Mouse (Mus musculus): ENCODE data around the gene Pde4d. TPM values are rescaled to one million over a fixed set of nuclear protein-coding genes. Genes with fewer than 3 reads are reported as not detected.

Gene Pde4d
- polyA plus RNA-seq, 1 experiment from 2014 or later: 17.7 TPM

GRCm38 (mm10) chr13:109592192-109592797 lies 1142.5 kb downstream of the Pde4d start:
- Histone ChIP-seq H3K9ac (no peak overlapping the region), H3K36me3 (no peaks in the 10 kb centered on the region), H3K4me2 (no peak overlapping the region), H3K4me1 (no peaks in the 10 kb centered on the region), H3K27ac (no peak overlapping the region), H3K27me3 (no peaks in the 10 kb centered on the region), H3K9me3 (no peaks in the 10 kb centered on the region), H3K4me3 (no peak overlapping the region)
- 77% methylated on average over 8 of the region's 8 CpGs for WGBS
- ATAC-seq (ENCODE audit: insufficient number of reproducible peaks, low FRiP score, low TSS enrichment, low read depth): no peak

GRCm38 (mm10) chr13:109599711-109600110 lies 1150.0 kb downstream of the Pde4d start:
- Histone ChIP-seq H3K27me3 (no peaks in the 10 kb centered on the region), H3K4me2 (no peak overlapping the region), H3K36me3 (no peaks in the 10 kb centered on the region), H3K4me3 (no peak overlapping the region), H3K9ac (no peak overlapping the region), H3K4me1 (no peaks in the 10 kb centered on the region), H3K9me3 (no peaks in the 10 kb centered on the region), H3K27ac (no peak overlapping the region)
- 77% methylated on average over 4 of the region's 4 CpGs for WGBS
- ATAC-seq (ENCODE audit: insufficient number of reproducible peaks, low FRiP score, low TSS enrichment, low read depth): no peak

DNA sequence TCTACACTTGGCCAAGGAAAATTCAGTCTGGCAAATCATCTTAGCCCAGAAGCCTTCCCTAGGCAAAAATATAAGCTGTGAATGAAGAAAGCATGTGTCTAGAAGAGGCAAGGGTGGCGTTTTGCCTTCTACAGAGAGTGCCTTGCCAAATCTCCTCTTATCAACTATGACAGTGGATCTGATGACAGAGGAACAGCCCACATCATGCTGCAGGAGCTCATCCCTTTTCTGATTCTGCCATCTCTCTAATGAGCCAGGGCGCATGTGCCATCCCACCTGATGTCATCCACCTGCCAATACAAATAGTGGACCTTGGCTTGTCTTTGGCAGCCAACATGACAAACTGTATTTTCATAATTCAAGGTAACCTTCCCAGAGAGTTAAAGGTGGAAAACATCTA lies 1154.3 kb downstream of the Pde4d start:
- Histone ChIP-seq H3K27me3 (no peaks in the 10 kb centered on the region), H3K9me3 (no peaks in the 10 kb centered on the region), H3K36me3 (no peaks in the 10 kb centered on the region), H3K9ac (no peak overlapping the region), H3K4me2 (no peak overlapping the region), H3K4me1 (no peaks in the 10 kb centered on the region), H3K4me3 (no peak overlapping the region), H3K27ac (no peak overlapping the region)
- WGBS: 83% methylated on average over 2 of the region's 2 CpGs
- no peak for ATAC-seq (ENCODE audit: insufficient number of reproducible peaks, low FRiP score, low TSS enrichment, low read depth)

- WGBS: 69% methylated on average over 1 of the region's 1 CpGs
- no peak for ATAC-seq (ENCODE audit: insufficient number of reproducible peaks, low FRiP score, low TSS enrichment, low read depth)
- H3K36me3 ChIP-seq: no peaks in the 10 kb centered on the region
- H3K4me3 ChIP-seq: no peak overlapping the region
- no peak overlapping the region for H3K27ac ChIP-seq
- H3K27me3 ChIP-seq: no peaks in the 10 kb centered on the region
- H3K9ac ChIP-seq: no peak overlapping the region
- H3K4me2 ChIP-seq: no peak overlapping the region
- H3K4me1 ChIP-seq: no peaks in the 10 kb centered on the region
- no peaks in the 10 kb centered on the region for H3K9me3 ChIP-seq
Observed at GRCm38 (mm10) chr13:109605140-109605539, 1155.4 kb downstream of the Pde4d start.

- H3K36me3 ChIP-seq: no peaks in the 10 kb centered on the region
- H3K4me1 ChIP-seq: 0 out of 2 replicates have a peak, but pooled peaks cover 7% of the 10 kb centered on the region
- no peak overlapping the region for H3K27ac ChIP-seq
- no peak overlapping the region for H3K4me3 ChIP-seq
- H3K9me3 ChIP-seq: no peaks in the 10 kb centered on the region
- 75% methylated on average over 9 of the region's 9 CpGs for WGBS
- no peak overlapping the region for H3K4me2 ChIP-seq
- H3K27me3 ChIP-seq: no peaks in the 10 kb centered on the region
- no peak for ATAC-seq (ENCODE audit: insufficient number of reproducible peaks, low FRiP score, low TSS enrichment, low read depth)
- no peak overlapping the region for H3K9ac ChIP-seq
Observed at GRCm38 (mm10) chr13:109609106-109609804, 1159.5 kb downstream of the Pde4d start.

DNA sequence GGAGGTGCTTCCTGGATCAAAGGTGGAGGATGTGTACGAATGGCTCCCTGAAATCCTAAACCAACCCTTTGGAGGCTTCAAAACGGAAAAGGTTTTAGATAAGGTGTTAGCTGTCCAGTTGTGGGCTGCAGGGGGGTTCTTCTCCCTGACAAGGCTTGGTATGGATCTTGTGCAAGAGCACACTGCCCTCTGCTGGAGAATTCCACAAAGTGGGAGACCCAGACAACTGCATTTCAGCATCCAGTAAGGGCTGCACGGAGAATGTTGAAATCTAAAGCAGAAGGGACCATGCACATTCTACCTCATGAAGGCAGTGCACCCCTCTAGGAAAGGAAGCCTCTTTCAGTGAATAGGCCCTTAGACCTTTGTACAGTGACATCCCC lies 1160.0 kb downstream of the Pde4d start:
- Histone ChIP-seq H3K9me3 (no peaks in the 10 kb centered on the region), H3K27me3 (no peaks in the 10 kb centered on the region), H3K9ac (no peak overlapping the region), H3K4me2 (no peak overlapping the region), H3K4me1 (0 out of 2 replicates have a peak, but pooled peaks cover 7% of the 10 kb centered on the region), H3K27ac (no peak overlapping the region), H3K4me3 (no peak overlapping the region), H3K36me3 (no peaks in the 10 kb centered on the region)
- no peak for ATAC-seq (ENCODE audit: insufficient number of reproducible peaks, low FRiP score, low TSS enrichment, low read depth)
- WGBS: 12% methylated on average over 3 of the region's 3 CpGs

DNA sequence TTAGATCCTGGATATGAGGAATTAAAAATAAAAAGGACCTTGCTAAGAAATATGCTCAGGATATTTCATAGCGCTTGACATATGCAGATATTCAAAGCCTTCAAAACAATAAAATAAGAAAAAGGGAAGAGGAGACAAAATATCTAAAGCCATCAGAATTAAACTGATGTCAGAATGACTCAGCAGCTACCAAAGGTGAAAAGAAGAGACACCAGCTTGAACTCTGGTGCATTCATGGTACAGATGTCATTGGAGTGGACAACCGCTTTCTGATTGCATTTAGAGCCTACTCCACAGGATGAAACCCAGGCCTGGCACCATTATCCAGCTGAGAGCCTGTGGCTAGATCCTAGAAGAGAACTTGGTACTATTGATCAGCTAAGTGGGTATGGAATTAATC lies 1161.0 kb downstream of the Pde4d start:
- 97% methylated on average over 2 of the region's 2 CpGs for WGBS
- no peak overlapping the region for H3K9ac ChIP-seq
- H3K4me3 ChIP-seq: no peak overlapping the region
- ATAC-seq (ENCODE audit: insufficient number of reproducible peaks, low FRiP score, low TSS enrichment, low read depth): no peak
- H3K4me2 ChIP-seq: no peak overlapping the region
- no peaks in the 10 kb centered on the region for H3K27me3 ChIP-seq
- no peaks in the 10 kb centered on the region for H3K36me3 ChIP-seq
- H3K9me3 ChIP-seq: no peaks in the 10 kb centered on the region
- H3K4me1 ChIP-seq: 0 out of 2 replicates have a peak, but pooled peaks cover 7% of the 10 kb centered on the region
- no peak overlapping the region for H3K27ac ChIP-seq

DNA sequence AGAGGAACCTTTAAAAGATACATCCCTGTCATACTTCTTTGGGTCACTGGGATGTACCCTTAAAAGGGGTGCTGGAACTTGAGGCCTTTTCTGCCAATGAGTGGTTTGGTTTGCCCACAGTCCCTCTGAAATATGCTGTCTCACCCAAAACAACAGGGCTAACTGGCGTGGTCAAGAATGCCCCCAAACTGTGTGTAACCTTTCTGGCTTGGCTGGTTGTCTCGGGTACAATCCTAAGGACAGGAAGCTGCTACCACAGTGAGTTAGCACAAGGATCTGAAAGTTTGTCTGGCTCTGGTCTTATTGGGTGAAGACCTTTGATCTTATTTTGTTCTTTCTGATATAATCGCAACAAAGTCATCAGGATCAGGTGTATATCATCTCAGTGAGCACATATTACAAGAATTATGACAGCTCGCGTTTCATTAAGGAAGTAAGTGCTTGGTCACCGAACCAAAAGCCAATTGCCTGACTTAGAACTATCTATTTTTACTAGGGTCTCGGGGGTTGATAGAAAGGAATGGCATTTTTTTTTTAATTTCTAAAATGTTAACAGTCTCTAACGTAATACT lies 1165.6 kb downstream of the Pde4d start:
- no peak overlapping the region for H3K9ac ChIP-seq
- 0 out of 2 replicates have a peak, but pooled peaks cover 7% of the 10 kb centered on the region for H3K4me1 ChIP-seq
- H3K9me3 ChIP-seq: no peaks in the 10 kb centered on the region
- no peaks in the 10 kb centered on the region for H3K27me3 ChIP-seq
- ATAC-seq (ENCODE audit: insufficient number of reproducible peaks, low FRiP score, low TSS enrichment, low read depth): no peak
- no peak overlapping the region for H3K4me3 ChIP-seq
- no peak overlapping the region for H3K4me2 ChIP-seq
- H3K27ac ChIP-seq: no peak overlapping the region
- no peaks in the 10 kb centered on the region for H3K36me3 ChIP-seq
- WGBS: 65% methylated on average over 8 of the region's 8 CpGs

- Histone ChIP-seq H3K4me2 (0 out of 2 replicates have a peak overlapping the region, but pooled peaks have one; percentile 26), H3K4me1 (0 out of 2 replicates have a peak, but pooled peaks cover 7% of the 10 kb centered on the region), H3K4me3 (no peak overlapping the region), H3K9ac (no peak overlapping the region), H3K27ac (no peak overlapping the region), H3K9me3 (no peaks in the 10 kb centered on the region), H3K36me3 (no peaks in the 10 kb centered on the region), H3K27me3 (no peaks in the 10 kb centered on the region)
- no peak for ATAC-seq (ENCODE audit: insufficient number of reproducible peaks, low FRiP score, low TSS enrichment, low read depth)
- WGBS: 8% methylated on average over 7 of the region's 7 CpGs
Observed at GRCm38 (mm10) chr13:109615785-109616281, 1166.1 kb downstream of the Pde4d start.

- no peak overlapping the region for H3K27ac ChIP-seq
Observed at GRCm38 (mm10) chr13:109619158-109619657, 1169.5 kb downstream of the Pde4d start.

GRCm38 (mm10) chr13:109622207-109622606 lies 1172.5 kb downstream of the Pde4d start:
- Histone ChIP-seq H3K27me3 (no peaks in the 10 kb centered on the region), H3K9me3 (no peaks in the 10 kb centered on the region), H3K4me1 (no peaks in the 10 kb centered on the region), H3K4me3 (no peak overlapping the region), H3K4me2 (no peak overlapping the region), H3K9ac (no peak overlapping the region), H3K36me3 (no peaks in the 10 kb centered on the region), H3K27ac (no peak overlapping the region)
- 75% methylated on average over 5 of the region's 5 CpGs for WGBS
- ATAC-seq (ENCODE audit: insufficient number of reproducible peaks, low FRiP score, low TSS enrichment, low read depth): no peak

More at GRCm38 (mm10) chr13:109619158-109619657, 1169.5 kb downstream of the Pde4d start:
- Histone ChIP-seq H3K27me3 (no peaks in the 10 kb centered on the region), H3K36me3 (no peaks in the 10 kb centered on the region), H3K4me1 (no peaks in the 10 kb centered on the region), H3K4me3 (no peak overlapping the region), H3K9ac (no peak overlapping the region), H3K4me2 (no peak overlapping the region), H3K9me3 (no peaks in the 10 kb centered on the region)
- no peak for ATAC-seq (ENCODE audit: insufficient number of reproducible peaks, low FRiP score, low TSS enrichment, low read depth)
- 71% methylated on average over 2 of the region's 2 CpGs for WGBS

- WGBS: 59% methylated on average over 2 of the region's 2 CpGs
- Histone ChIP-seq H3K9me3 (no peaks in the 10 kb centered on the region), H3K36me3 (no peaks in the 10 kb centered on the region), H3K4me1 (no peaks in the 10 kb centered on the region), H3K4me2 (no peak overlapping the region), H3K9ac (no peak overlapping the region), H3K27me3 (no peaks in the 10 kb centered on the region), H3K4me3 (no peak overlapping the region), H3K27ac (no peak overlapping the region)
- ATAC-seq (ENCODE audit: insufficient number of reproducible peaks, low FRiP score, low TSS enrichment, low read depth): no peak
Observed at GRCm38 (mm10) chr13:109623201-109623600, 1173.5 kb downstream of the Pde4d start.
